10 mouse cellular contexts compared by ENCODE assay signal in genomic region chr7:109562676-109563075, GRCm38 (mm10). TPM values are rescaled to one million over a fixed set of nuclear protein-coding genes. Genes with fewer than 3 reads are reported as not detected.
A peak's percentile ranks its signal among the peaks of the same experiment; 100 is the strongest.
DNase-seq lines count a peak whose midpoint lies in the region; ATAC-seq lines count a peak whose summit lies in the region.
"Had no signal": no experiment of that assay in that cellular context is flagged by ENCODE, and none has a peak within 500 bp of the region (broad histone marks: within the 10 kb centered on the region; RNA-seq: fewer than 3 reads in every experiment).

No protein-coding gene starts in this region.

- DNase-seq in kidney, adult 8-10 months, result no peak
- DNase-seq in R1 (ENCODE audit: low read depth, low spot score), result peak; percentile 27
- no peak for DNase-seq in embryonic facial prominence, embryonic 14.5 days (ENCODE audit: low spot score)
- DNase-seq in liver, embryonic 13.5 days, result no peak
- no peak for DNase-seq in cerebellum, adult 11 months
- no peak for DNase-seq in ovary, postnatal 14 days (ENCODE audit: low spot score)
- DNase-seq: adrenal gland, postnatal 36 days; cerebellum, adult 9-11 months had no signal

- H3K36me3 ChIP-seq in kidney, embryonic 16.5 days (ENCODE audit: insufficient read depth, low read length), result no peaks in the 10 kb centered on the region
- no peaks in the 10 kb centered on the region for H3K36me3 ChIP-seq in embryonic facial prominence, embryonic 14.5 days (ENCODE audit: control insufficient read depth, insufficient read depth, low read length)
- H3K36me3 ChIP-seq in liver, embryonic 13.5 days, result 0 out of 2 replicates have a peak, but pooled peaks cover 3% of the 10 kb centered on the region
- H3K36me3 ChIP-seq: midbrain, embryonic 10.5 days had no signal

- 36% methylated on average over 5 of the region's 5 CpGs for WGBS in kidney, embryonic 16.5 days
- WGBS in embryonic facial prominence, embryonic 14.5 days, result 59% methylated on average over 5 of the region's 5 CpGs
- WGBS in liver, embryonic 13.5 days (ENCODE audit: insufficient replicate concordance), result 43% methylated on average over 5 of the region's 5 CpGs

- peak overlapping the region; percentile 44 for H3K27ac ChIP-seq in kidney, embryonic 16.5 days (ENCODE audit: low read length)
- H3K27ac ChIP-seq in embryonic facial prominence, embryonic 14.5 days (replicated peaks; ENCODE audit: low read depth, low read length), result peak overlapping the region; percentile 49
- peak overlapping the region; percentile 34; the same call in 1 of the 2 replicates for H3K27ac ChIP-seq in liver, embryonic 13.5 days
- H3K27ac ChIP-seq: midbrain, embryonic 10.5 days had no signal

- H3K9me3 ChIP-seq in kidney, embryonic 16.5 days (ENCODE audit: low read length), result no peaks in the 10 kb centered on the region
- H3K9me3 ChIP-seq in embryonic facial prominence, embryonic 14.5 days (ENCODE audit: control insufficient read depth, low read length), result no peaks in the 10 kb centered on the region
- H3K9me3 ChIP-seq in liver, embryonic 13.5 days (replicated peaks), result no peaks in the 10 kb centered on the region
- H3K9me3 ChIP-seq: midbrain, embryonic 10.5 days had no signal

- no peak overlapping the region for H3K4me3 ChIP-seq in kidney, embryonic 16.5 days (ENCODE audit: low read length)
- H3K4me3 ChIP-seq in embryonic facial prominence, embryonic 14.5 days (ENCODE audit: low read depth, low read length), result no peak overlapping the region
- H3K4me3 ChIP-seq in liver, embryonic 13.5 days (replicated peaks), result no peak overlapping the region
- H3K4me3 ChIP-seq: midbrain, embryonic 10.5 days had no signal

- no peak overlapping the region for H3K9ac ChIP-seq in kidney, embryonic 16.5 days (replicated peaks; ENCODE audit: low read length)
- H3K9ac ChIP-seq in embryonic facial prominence, embryonic 14.5 days (ENCODE audit: low read depth, low read length), result no peak overlapping the region
- no peak overlapping the region for H3K9ac ChIP-seq in liver, embryonic 13.5 days

- ATAC-seq in kidney, embryonic 16.5 days (ENCODE audit: low FRiP score, low TSS enrichment), result 0 out of 2 replicates have a peak, but pooled peaks have one; percentile 47
- no peak for ATAC-seq in embryonic facial prominence, embryonic 14.5 days (ENCODE audit: low read depth)
- ATAC-seq in liver, embryonic 13.5 days (ENCODE audit: low read depth), result no peak

- peaks cover 26% of the 10 kb centered on the region for H3K4me1 ChIP-seq in kidney, embryonic 16.5 days (ENCODE audit: insufficient read depth, low read length)
- peaks cover 10% of the 10 kb centered on the region for H3K4me1 ChIP-seq in embryonic facial prominence, embryonic 14.5 days (ENCODE audit: control insufficient read depth, insufficient read depth, low read length)
- peaks cover 52% of the 10 kb centered on the region for H3K4me1 ChIP-seq in liver, embryonic 13.5 days (replicated peaks)

- H3K4me2 ChIP-seq in kidney, embryonic 16.5 days (replicated peaks; ENCODE audit: low read depth, low read length), result no peak overlapping the region; the same call in 1 of the 2 replicates
- H3K4me2 ChIP-seq in embryonic facial prominence, embryonic 14.5 days (ENCODE audit: low read depth, low read length), result no peak overlapping the region
- H3K4me2 ChIP-seq in liver, embryonic 13.5 days, result 0 out of 2 replicates have a peak overlapping the region, but pooled peaks have one; percentile 19

- H3K27me3 ChIP-seq in kidney, embryonic 16.5 days (ENCODE audit: insufficient read depth, low read length), result no peaks in the 10 kb centered on the region
- H3K27me3 ChIP-seq in embryonic facial prominence, embryonic 14.5 days (replicated peaks; ENCODE audit: control insufficient read depth, insufficient read depth, low read length), result no peaks in the 10 kb centered on the region
- no peaks in the 10 kb centered on the region for H3K27me3 ChIP-seq in liver, embryonic 13.5 days

RNA-seq across cellular contexts. Expression of gene Rpl27a, which starts 43.7 kb away (rescaled TPM):
- 122 and 129 TPM in 2 replicates for polyA plus RNA-seq in kidney, embryonic 16.5 days (2015; fragmentation: Nextera tagmentation; extraction: Ambion mirVana)
- polyA plus RNA-seq in embryonic facial prominence, embryonic 14.5 days (2014; fragmentation: Nextera tagmentation; extraction: Ambion mirVana), result 152 and 153 TPM in 2 replicates
- 112 and 118 TPM in 2 replicates for polyA plus RNA-seq in liver, embryonic 13.5 days (2015; fragmentation: Nextera tagmentation; extraction: Ambion mirVana)

RNA-seq across cellular contexts. Expression of gene Trim66, which starts 54.7 kb away (rescaled TPM):
- 0.03 TPM in 1 of 2 replicates, not detected in the other for polyA plus RNA-seq in kidney, embryonic 16.5 days (2015; fragmentation: Nextera tagmentation; extraction: Ambion mirVana)
- 2.9 and 3.2 TPM in 2 replicates for polyA plus RNA-seq in embryonic facial prominence, embryonic 14.5 days (2014; fragmentation: Nextera tagmentation; extraction: Ambion mirVana)
- polyA plus RNA-seq in liver, embryonic 13.5 days (2015; fragmentation: Nextera tagmentation; extraction: Ambion mirVana), result 0.01 TPM in 2 replicates
